Mouse (Mus musculus) MEL (cell line): ENCODE results near the gene Usp29. TPM values are rescaled to one million over a fixed set of nuclear protein-coding genes. Genes with fewer than 3 reads are reported as not detected.
"Not testable (repeated sequence)": the region's sequence is repeated elsewhere in the genome, so short reads cannot be mapped to it uniquely, and the experiment has no call there.

Source experiments
- DNase-seq: peaks from one replicate; pipeline ENCODE4 v3.0.0; 2011; ENCODE audit warnings: low read depth, low spot score
- H3K27ac ChIP-seq: 2 replicates; pipeline ENCODE4 v1.5.1; 2012; ENCODE audit warnings: low read depth, mild to moderate bottlenecking, control low read depth, low read length, moderate library complexity; ENCODE audit not compliant: control insufficient read depth
- H3K27me3 ChIP-seq, 2 experiments: fragments of 150-350 bp in 1 of 2; sonication (generic) in 1 of 2; 2 replicates each; pipeline ENCODE4 v1.6.1; 2012; ENCODE audit warnings: low read length in 2 of 2, mild to moderate bottlenecking in 2 of 2, improper control_type of control experiment in 1 of 2, moderate library complexity in 1 of 2; ENCODE audit not compliant: insufficient read depth in 2 of 2, control insufficient read depth in 1 of 2
- H3K36me3 ChIP-seq, 2 experiments: 2 replicates each; pipeline ENCODE4 v1.6.1; 2012 to 2014; ENCODE audit warnings: low read length in 2 of 2, improper control_type of control experiment in 1 of 2, inconsistent platforms in 1 of 2, mild to moderate bottlenecking in 1 of 2; ENCODE audit not compliant: insufficient read depth in 2 of 2, control insufficient read depth in 1 of 2
- H3K4me1 ChIP-seq, 2 experiments: fragments of 150-350 bp in 1 of 2; sonication (generic) in 1 of 2; 2 replicates each; pipeline ENCODE4 v1.6.1; 2012; ENCODE audit warnings: low read length in 2 of 2, improper control_type of control experiment in 1 of 2, mild to moderate bottlenecking in 1 of 2; ENCODE audit not compliant: insufficient read depth in 2 of 2, control insufficient read depth in 1 of 2
- H3K4me3 ChIP-seq, 2 experiments: fragments of 150-350 bp in 1 of 2; sonication (generic) in 1 of 2; 2 replicates each; pipeline ENCODE4 v1.5.1; 2012; ENCODE audit warnings: low read depth in 2 of 2, low read length in 2 of 2, mild to moderate bottlenecking in 2 of 2, moderate library complexity in 2 of 2, control low read depth in 1 of 2, improper control_type of control experiment in 1 of 2; ENCODE audit not compliant: control insufficient read depth in 1 of 2, insufficient read depth in 1 of 2
- H3K79me2 ChIP-seq: 2 replicates; pipeline ENCODE4 v1.6.1; 2012; ENCODE audit warnings: mild to moderate bottlenecking, low read length, moderate library complexity; ENCODE audit not compliant: control insufficient read depth, poor library complexity, insufficient read depth
- H3K9ac ChIP-seq: 2 replicates; pipeline ENCODE4 v1.6.1; 2012; ENCODE audit warnings: low read depth, mild to moderate bottlenecking, control low read depth, low read length, moderate library complexity; ENCODE audit not compliant: control insufficient read depth, poor library complexity, severe bottlenecking
- H3K9me3 ChIP-seq: fragments of 150-350 bp; sonication (generic); replicated peaks from 2 replicates; pipeline ENCODE4 v1.6.1; 2012; ENCODE audit warnings: mild to moderate bottlenecking, low read length, improper control_type of control experiment, moderate library complexity; ENCODE audit not compliant: insufficient read depth
- CHD2 ChIP-seq: IDR thresholded peaks from 2 replicates; pipeline ENCODE4 v1.6.1; 2011; ENCODE audit warnings: low read length, improper control_type of control experiment
- E2F4 ChIP-seq: IDR thresholded peaks from 2 replicates; pipeline ENCODE4 v1.6.1; 2011; ENCODE audit warnings: low read depth, low read length, improper control_type of control experiment, borderline replicate concordance
- EP300 ChIP-seq, 2 experiments: IDR thresholded peaks; 2 replicates each; pipeline ENCODE4 v1.6.1; 2011; ENCODE audit warnings: improper control_type of control experiment in 2 of 2, low read length in 2 of 2, low read depth in 1 of 2, mild to moderate bottlenecking in 1 of 2
- ETS1 ChIP-seq: IDR thresholded peaks from 2 replicates; pipeline ENCODE4 v1.6.1; 2012; ENCODE audit warnings: low read depth, mild to moderate bottlenecking, inconsistent platforms, low read length, improper control_type of control experiment, moderate library complexity
- HCFC1 ChIP-seq: IDR thresholded peaks from 2 replicates; pipeline ENCODE4 v1.6.1; 2012; ENCODE audit warnings: low read depth, mild to moderate bottlenecking, inconsistent platforms, low read length, improper control_type of control experiment, moderate library complexity
- JUND ChIP-seq: IDR thresholded peaks from 2 replicates; pipeline ENCODE4 v1.6.1; 2011; ENCODE audit warnings: low read depth, mild to moderate bottlenecking, improper control_type of control experiment, low read length
- KAT2A ChIP-seq: conservative IDR thresholded peaks from 2 replicates; pipeline ENCODE4 v1.6.1; 2012; ENCODE audit warnings: low read depth, low read length, improper control_type of control experiment, inconsistent platforms
- MEF2A ChIP-seq: IDR thresholded peaks from 2 replicates; pipeline ENCODE4 v1.6.1; 2014; ENCODE audit warnings: low read depth, mild to moderate bottlenecking, inconsistent platforms, low read length, improper control_type of control experiment; ENCODE audit not compliant: poor library complexity, insufficient replicate concordance, severe bottlenecking; ENCODE audit errors: extremely low read depth
- MYB ChIP-seq: IDR thresholded peaks from 2 replicates; pipeline ENCODE4 v1.6.1; 2011; ENCODE audit warnings: mild to moderate bottlenecking, low read depth, low read length, improper control_type of control experiment
- MYC ChIP-seq: IDR thresholded peaks from 2 replicates; pipeline ENCODE4 v1.6.1; 2011; ENCODE audit warnings: low read depth, mild to moderate bottlenecking, low read length, improper control_type of control experiment, moderate library complexity
- NRF1 ChIP-seq: IDR thresholded peaks from 2 replicates; pipeline ENCODE4 v1.6.1; 2014; ENCODE audit warnings: low read depth, mild to moderate bottlenecking, inconsistent platforms, low read length, improper control_type of control experiment, moderate library complexity; ENCODE audit not compliant: poor library complexity, insufficient read depth, severe bottlenecking
- POLR2A ChIP-seq, 2 experiments: IDR thresholded peaks; 2 replicates each; pipeline ENCODE4 v1.6.1; 2011 to 2012; ENCODE audit warnings: low read length in 2 of 2, mild to moderate bottlenecking in 2 of 2, control low read depth in 1 of 2, improper control_type of control experiment in 1 of 2, low read depth in 1 of 2, moderate library complexity in 1 of 2; ENCODE audit not compliant: control insufficient read depth in 1 of 2, insufficient read depth in 1 of 2, poor library complexity in 1 of 2
- POLR2AphosphoS2 ChIP-seq: IDR thresholded peaks from 2 replicates; pipeline ENCODE4 v1.6.1; 2011; ENCODE audit warnings: low read length, improper control_type of control experiment
- POLR2AphosphoS5 ChIP-seq: IDR thresholded peaks from 2 replicates; pipeline ENCODE4 v1.6.1; 2012; ENCODE audit warnings: low read depth, borderline replicate concordance, mild to moderate bottlenecking, inconsistent platforms, low read length, moderate library complexity, mixed read lengths
- RCOR1 ChIP-seq: IDR thresholded peaks from 2 replicates; pipeline ENCODE4 v1.6.1; 2012; ENCODE audit warnings: low read depth, mild to moderate bottlenecking, inconsistent platforms, low read length, improper control_type of control experiment
- SMC3 ChIP-seq: IDR thresholded peaks from 2 replicates; pipeline ENCODE4 v1.6.1; 2011; ENCODE audit warnings: low read depth, low read length, improper control_type of control experiment
- TAL1 ChIP-seq: IDR thresholded peaks from 2 replicates; pipeline ENCODE4 v1.6.1; 2012; ENCODE audit warnings: mild to moderate bottlenecking, inconsistent platforms, low read length, moderate library complexity, mixed read lengths
- UBTF ChIP-seq: IDR thresholded peaks from 2 replicates; pipeline ENCODE4 v1.6.1; 2012; ENCODE audit warnings: low read depth, mild to moderate bottlenecking, inconsistent platforms, low read length, improper control_type of control experiment, moderate library complexity, borderline replicate concordance; ENCODE audit not compliant: insufficient read depth
- USF1 ChIP-seq: IDR thresholded peaks from 2 replicates; pipeline ENCODE4 v1.6.1; 2014; ENCODE audit warnings: low read depth, mild to moderate bottlenecking, inconsistent platforms, low read length, improper control_type of control experiment, moderate library complexity
- ZNF384 ChIP-seq: IDR thresholded peaks from 2 replicates; pipeline ENCODE4 v1.6.1; 2012; ENCODE audit warnings: low read depth, mild to moderate bottlenecking, inconsistent platforms, low read length, improper control_type of control experiment
- polyA plus RNA-seq, 2 experiments: library from polyadenylated mRNA; stranded (reverse) in 1 of 2; unstranded in 1 of 2; fragments of >175 nt in 1 of 2; fragments of >200 nt in 1 of 2; gene quantifications; 2 replicates each; pipeline versions ENCODE4 v1.2.1 to v1.2.4; 2012; ENCODE audit warnings: low replicate concordance in 2 of 2, low read depth in 1 of 2; ENCODE audit not compliant: insufficient read length in 2 of 2, insufficient read depth in 1 of 2, missing spikeins in 1 of 2
- total RNA-seq: library from RNA; depleted of rRNA; stranded (reverse); fragments of 300-350 nt; gene quantifications from 2 replicates; pipeline ENCODE4 v1.2.3, GENCODE M21; 2012

Gene Usp29
- total and polyA plus RNA-seq, 3 experiments = not detected

DNA sequence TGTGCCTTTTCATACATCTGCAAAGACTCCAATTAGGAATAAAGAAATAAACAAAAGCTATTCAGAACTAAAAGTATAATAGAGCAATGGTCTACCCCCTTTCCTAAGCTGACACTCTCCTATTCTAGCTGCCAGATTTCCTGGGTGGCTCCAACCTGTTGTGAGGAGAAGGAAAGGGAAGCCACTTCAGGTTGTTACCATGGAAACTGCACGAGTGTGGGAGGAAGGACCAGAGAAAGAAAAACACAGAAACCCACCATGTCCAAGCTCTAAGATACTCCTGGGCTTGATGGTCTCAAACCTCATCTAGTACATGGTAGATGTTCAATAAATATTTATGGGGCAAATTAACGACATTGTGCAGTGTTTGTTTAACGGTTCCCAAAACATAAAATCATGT lies 160.8 kb downstream of the Usp29 start:
- Histone ChIP-seq H3K4me1 (no peaks in the 10 kb centered on the region), H3K27me3 (no peaks in the 10 kb centered on the region), H3K79me2 (no peaks in the 10 kb centered on the region), H3K9me3 (no peaks in the 10 kb centered on the region), H3K36me3 (no peaks in the 10 kb centered on the region), H3K4me3 (no peak overlapping the region), H3K9ac (no peak overlapping the region), H3K27ac (no peak overlapping the region)
- DNase-seq = no peak
- TF ChIP-seq ZNF384 (no peak), NRF1 (no peak), SMC3 (no peak), CHD2 (no peak), POLR2AphosphoS5 (no peak), EP300 (IDR thresholded peaks at IDR 0.05; ENCODE audit: low read depth in 1 of 2, low read length in 2 of 2) (no peak), MYC (no peak), KAT2A (no peak), JUND (no peak), TAL1 (no peak), MEF2A (no peak), UBTF (no peak), RCOR1 (no peak), USF1 (no peak), HCFC1 (no peak), POLR2AphosphoS2 (no peak), POLR2A (IDR thresholded peaks at IDR 0.05; ENCODE audit: control insufficient read depth in 1 of 2, insufficient read depth in 1 of 2, low read depth in 1 of 2, low read length in 2 of 2, poor library complexity in 1 of 2) (no peak), ETS1 (no peak), E2F4 (no peak), MYB (no peak)

DNA sequence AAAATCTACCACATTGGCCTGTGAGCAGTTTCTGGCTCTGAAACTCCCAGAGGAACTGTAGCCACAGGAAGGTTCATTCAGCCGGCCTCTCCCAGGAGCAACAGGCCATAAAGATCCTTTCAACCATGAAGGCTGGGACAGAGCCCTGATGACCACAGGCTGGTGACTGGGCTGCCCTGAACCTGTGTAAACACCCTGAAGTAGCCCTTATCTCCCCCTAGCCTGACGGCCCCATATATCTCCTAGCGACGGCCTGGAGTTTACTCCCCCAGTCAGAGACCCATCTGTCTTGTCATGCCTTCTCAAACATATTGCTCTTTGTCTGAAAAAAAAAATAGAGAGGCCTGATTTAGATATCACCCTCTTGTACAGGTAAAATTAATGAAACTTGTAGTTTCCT lies 166.6 kb downstream of the Usp29 start:
- H3K9ac ChIP-seq, H3K4me1 ChIP-seq, H3K9me3 ChIP-seq, H3K4me3 ChIP-seq, H3K79me2 ChIP-seq, H3K27me3 ChIP-seq, H3K27ac ChIP-seq, H3K36me3 ChIP-seq, DNase-seq: not testable (repeated sequence)
